Mouse (Mus musculus) Patski (cell line): ENCODE results near the gene Nup98. TPM values are rescaled to one million over a fixed set of nuclear protein-coding genes. Genes with fewer than 3 reads are reported as not detected.

Experiments used
- ATAC-seq: fragments of 100-300 bp; one replicate; pipeline ENCODE4 v1.8.0; 2021
- CTCF ChIA-PET: fragments of 350-600 bp; sonication (Branson Sonifier 250); formaldehyde crosslinking; loops from one replicate; lab custom pipeline; 2022; ENCODE audit warnings: inconsistent platforms; lab: Charles Lee
- POLR2A ChIA-PET: fragments of 350-600 bp; sonication (Branson Sonifier 250); formaldehyde crosslinking; loops from one replicate; lab custom pipeline; 2022; ENCODE audit warnings: antibody characterized with exemption, inconsistent platforms; lab: Charles Lee
- DNase-seq: peaks from one replicate; pipeline ENCODE4 v3.0.0-alpha.2; 2011; ENCODE audit warnings: low read depth, low spot score
- H3K27me3 ChIP-seq: fragments of 371-371 bp; one replicate; pipeline ENCODE4 v1.5.1; 2021
- CTCF ChIP-seq: fragments of 100-300 bp; IDR thresholded peaks from one replicate; pipeline ENCODE4 v1.5.1; 2021
- in situ Hi-C: fragments of 300-500 bp; cut with MboI; formaldehyde crosslinking; loops from 3 replicates; pipeline ENCODE4 v1.11.1; 2018; ENCODE audit warnings: low pct_unique_long_range_greater_than_20kb, mixed read lengths
- polyA plus RNA-seq: library from polyadenylated mRNA; unstranded; gene quantifications from one replicate; pipeline ENCODE4 v1.2.3, GENCODE M21; 2021

The Nup98 gene
- polyA plus RNA-seq, 1 experiment from 2014 or later, result 40.0 TPM

DNA sequence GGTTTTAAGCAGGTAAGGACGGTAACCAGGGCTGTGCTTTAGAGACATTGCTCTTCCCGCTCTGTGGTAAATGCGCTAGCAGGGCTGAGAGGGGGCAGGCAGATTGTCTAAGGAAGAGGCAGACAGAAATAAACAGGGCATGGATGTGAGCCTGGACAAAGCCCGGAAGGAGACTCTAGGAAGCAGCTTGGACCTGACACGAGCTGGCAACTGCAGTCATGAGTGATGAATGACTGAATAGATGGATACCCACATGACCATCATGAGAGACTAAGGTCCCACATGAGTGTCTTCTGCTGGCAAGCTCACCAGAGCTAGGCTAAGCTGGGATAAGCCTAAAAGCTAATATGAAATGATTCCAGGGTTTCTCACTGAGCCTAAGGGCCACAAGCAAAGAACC is 105.8 kb downstream of the Nup98 start:
- POLR2A ChIA-PET, result no interaction called here
- DNase-seq (no peak), ATAC-seq (no peak)
- CTCF ChIA-PET, result no interaction called here
- no peak for TF ChIP-seq CTCF
- H3K27me3 ChIP-seq, result no peaks in the 10 kb centered on the region
- in situ Hi-C loops, result no loop called here

DNA sequence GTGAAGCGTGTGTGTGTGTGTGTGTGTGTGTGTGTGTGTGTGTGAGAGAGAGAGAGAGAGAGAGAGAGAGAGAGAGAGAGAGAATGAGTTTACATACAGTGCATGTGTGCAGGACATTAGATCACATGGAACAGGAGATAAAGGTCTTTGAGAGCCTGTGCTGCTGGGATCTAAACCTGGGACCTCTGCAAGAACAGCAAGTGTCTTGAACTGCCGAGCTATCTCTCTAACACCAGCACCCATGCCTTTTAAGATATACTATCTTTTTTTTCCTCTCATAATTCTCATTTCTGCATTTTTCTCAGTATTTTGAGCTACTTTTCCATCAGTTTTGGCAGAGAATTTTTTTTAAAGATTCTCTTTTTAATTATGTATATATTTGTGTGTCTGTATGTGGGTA is 106.4 kb downstream of the Nup98 start:
- DNase-seq (no peak), ATAC-seq (no peak)
- POLR2A ChIA-PET, result no interaction called here
- in situ Hi-C loops, result no loop called here
- H3K27me3 ChIP-seq, result no peaks in the 10 kb centered on the region
- CTCF ChIA-PET, result no interaction called here
- no peak for TF ChIP-seq CTCF

DNA sequence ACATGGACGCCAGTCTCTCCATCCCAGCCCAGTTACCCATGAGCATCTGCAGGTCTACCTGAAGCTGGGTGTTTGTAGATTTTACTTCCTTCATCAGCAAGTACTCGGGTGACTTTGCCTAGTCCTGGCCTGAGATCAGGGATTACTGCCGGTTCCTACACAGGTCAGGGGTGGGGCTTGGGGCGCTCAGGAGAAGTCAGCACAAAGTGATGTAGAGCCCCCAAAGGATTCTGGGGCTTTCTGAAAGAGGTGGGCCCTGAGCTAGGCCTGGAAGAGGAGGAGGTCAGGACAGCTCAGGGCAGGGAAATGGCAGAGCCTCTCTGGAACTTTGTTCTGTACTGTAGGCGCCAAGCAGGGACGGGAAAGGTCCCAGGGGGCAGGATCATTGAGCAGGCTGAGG is 107.3 kb downstream of the Nup98 start:
- DNase-seq (no peak), ATAC-seq (no peak)
- H3K27me3 ChIP-seq, result no peaks in the 10 kb centered on the region
- POLR2A ChIA-PET, result no interaction called here
- in situ Hi-C loops, result no loop called here
- no peak for TF ChIP-seq CTCF
- CTCF ChIA-PET, result no interaction called here

GRCm38 (mm10) chr7:102102241-102102640 is 107.7 kb downstream of the Nup98 start:
- ChIA-PET CTCF (no interaction called here), POLR2A (interaction anchor here (0.7 kb wide), 1 partner anchor 79 kb away, joined by 4 read pairs; no protein-coding TSS in a partner anchor)
- in situ Hi-C loops, result no loop called here
- TF ChIP-seq CTCF, result no peak
- no peaks in the 10 kb centered on the region for H3K27me3 ChIP-seq
- ATAC-seq (no peak), DNase-seq (no peak)

- ChIA-PET POLR2A (interaction anchor here (0.5 to 0.7 kb wide), 2 partner anchors 45 to 80 kb away, joined by 4 read pairs; no protein-coding TSS in a partner anchor), CTCF (no interaction called here)
- ATAC-seq (no peak), DNase-seq (no peak)
- no peak for TF ChIP-seq CTCF
- in situ Hi-C loops, result no loop called here
- H3K27me3 ChIP-seq, result no peaks in the 10 kb centered on the region
Measured at GRCm38 (mm10) chr7:102101487-102101886, 108.5 kb downstream of the Nup98 start, which contains the start of gene Art1. Art1 (plus strand) TSS chr7:102101743.

DNA sequence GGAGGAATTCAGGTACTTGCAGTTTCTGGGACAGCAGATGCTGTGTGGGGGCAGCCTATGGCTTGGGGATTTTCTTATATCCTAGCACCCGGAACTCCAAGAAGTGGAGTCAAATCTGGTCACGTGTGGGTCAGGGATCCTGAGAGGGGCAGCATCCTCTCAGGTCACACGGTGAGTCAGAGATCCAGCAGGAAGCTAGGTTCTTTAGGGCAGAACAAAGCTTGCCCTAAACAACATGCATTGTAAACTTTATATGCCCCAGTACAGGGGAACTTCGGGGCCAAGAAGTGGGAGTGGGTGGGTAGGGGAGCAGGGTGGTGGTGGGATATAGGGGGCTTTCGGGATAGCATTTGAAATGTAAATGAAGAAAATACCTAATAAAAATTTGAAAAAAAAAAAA is 109.1 kb downstream of the Nup98 start:
- no peaks in the 10 kb centered on the region for H3K27me3 ChIP-seq
- ChIA-PET POLR2A (interaction anchor here (0.5 kb wide), 1 partner anchor 44 kb away, joined by 4 read pairs; no protein-coding TSS in a partner anchor), CTCF (interaction anchor here (0.6 kb wide), 1 partner anchor 13 kb away, joined by 3 read pairs; no protein-coding TSS in a partner anchor)
- TF ChIP-seq CTCF, result no peak
- no peak for DNase-seq
- no peak for ATAC-seq
- in situ Hi-C loops, result no loop called here

GRCm38 (mm10) chr7:102099760-102100661 is 110.0 kb downstream of the Nup98 start:
- DNase-seq (no peak), ATAC-seq (no peak)
- no peak for TF ChIP-seq CTCF
- ChIA-PET POLR2A (interaction anchor here (0.7 kb wide), 1 partner anchor 41 kb away, joined by 3 read pairs; no protein-coding TSS in a partner anchor), CTCF (interaction anchor here (0.6 kb wide), 1 partner anchor 12 kb away, joined by 3 read pairs; no protein-coding TSS in a partner anchor)
- no peaks in the 10 kb centered on the region for H3K27me3 ChIP-seq
- in situ Hi-C loops, result no loop called here

GRCm38 (mm10) chr7:102087336-102087735 is 122.6 kb downstream of the Nup98 start:
- no peaks in the 10 kb centered on the region for H3K27me3 ChIP-seq
- ChIA-PET CTCF (interaction anchor here (1.0 to 1.4 kb wide), 2 partner anchors 13 to 20 kb away, joined by 3 read pairs; no protein-coding TSS in a partner anchor), POLR2A (interaction anchor here (0.6 kb wide), 1 partner anchor 60 kb away, joined by 3 read pairs; no protein-coding TSS in a partner anchor)
- DNase-seq (no peak), ATAC-seq (no peak)
- TF ChIP-seq CTCF, result no peak
- in situ Hi-C loops, result no loop called here

DNA sequence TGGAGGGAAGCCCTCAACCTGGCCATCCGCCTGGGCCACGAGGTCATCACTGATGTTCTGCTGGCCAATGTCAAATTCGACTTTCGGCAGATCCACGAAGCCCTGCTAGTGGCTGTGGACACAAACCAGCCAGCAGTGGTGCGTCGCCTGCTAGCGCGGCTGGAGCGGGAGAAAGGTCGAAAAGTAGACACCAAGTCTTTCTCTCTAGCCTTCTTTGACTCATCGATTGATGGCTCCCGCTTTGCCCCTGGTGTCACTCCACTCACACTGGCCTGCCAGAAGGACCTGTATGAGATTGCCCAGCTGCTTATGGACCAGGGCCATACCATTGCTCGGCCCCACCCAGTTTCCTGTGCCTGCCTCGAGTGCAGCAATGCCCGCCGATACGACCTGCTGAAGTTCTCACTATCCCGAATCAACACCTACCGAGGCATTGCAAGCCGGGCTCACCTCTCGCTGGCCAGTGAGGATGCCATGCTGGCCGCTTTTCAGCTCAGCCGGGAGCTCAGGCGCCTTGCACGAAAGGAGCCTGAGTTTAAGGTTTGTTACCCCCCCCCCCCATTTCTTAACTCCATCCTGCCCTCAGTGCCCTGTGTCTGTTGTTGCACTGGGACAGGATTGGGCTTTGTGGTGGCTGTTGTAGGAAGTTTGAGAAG is 125.8 kb downstream of the Nup98 start:
- in situ Hi-C loops, result no loop called here
- H3K27me3 ChIP-seq, result no peaks in the 10 kb centered on the region
- ATAC-seq (no peak), DNase-seq (no peak)
- CTCF ChIA-PET, result no interaction called here
- POLR2A ChIA-PET, result no interaction called here
- TF ChIP-seq CTCF, result no peak

- ATAC-seq, result no peak
- POLR2A ChIA-PET, result no interaction called here
- TF ChIP-seq CTCF, result no peak
- H3K27me3 ChIP-seq, result no peaks in the 10 kb centered on the region
- in situ Hi-C loops, result no loop called here
- DNase-seq, result no peak
- CTCF ChIA-PET, result no interaction called here
Measured at GRCm38 (mm10) chr7:102082816-102083215, 127.2 kb downstream of the Nup98 start, which contains the start of gene Trpc2. Trpc2 (plus strand) TSS chr7:102083116.

- TF ChIP-seq CTCF, result no peak
- DNase-seq (no peak), ATAC-seq (no peak)
- in situ Hi-C loops, result no loop called here
- CTCF ChIA-PET, result interaction anchor here (1.3 kb wide), 1 partner anchor 156 kb away, joined by 3 read pairs; no protein-coding TSS in a partner anchor
- POLR2A ChIA-PET, result no interaction called here
- H3K27me3 ChIP-seq, result no peaks in the 10 kb centered on the region
Measured at GRCm38 (mm10) chr7:102081784-102082183, 128.2 kb downstream of the Nup98 start.
